Mouse (Mus musculus) embryonic fibroblast, embryonic 13.5 days (primary cell): ENCODE results near the gene Cox5b. TPM values are rescaled to one million over a fixed set of nuclear protein-coding genes. Genes with fewer than 3 reads are reported as not detected.

Source experiments
- H3K27ac ChIP-seq: 2 replicates; pipeline ENCODE4 v1.5.1; 2012; ENCODE audit warnings: low read length, control low read depth, inconsistent platforms; ENCODE audit not compliant: insufficient read depth
- H3K4me1 ChIP-seq: 2 replicates; pipeline ENCODE4 v1.6.1; 2011; ENCODE audit warnings: low read length; ENCODE audit not compliant: control insufficient read depth, insufficient read depth
- H3K4me3 ChIP-seq: 2 replicates; pipeline ENCODE4 v1.5.1; 2011; ENCODE audit warnings: mild to moderate bottlenecking, control low read depth, low read length; ENCODE audit not compliant: insufficient read depth
- CTCF ChIP-seq: IDR thresholded peaks from 2 replicates; pipeline ENCODE4 v1.5.1; 2011; ENCODE audit warnings: mild to moderate bottlenecking, control low read depth, low read length, moderate library complexity, borderline replicate concordance; ENCODE audit not compliant: insufficient read depth
- POLR2A ChIP-seq: IDR thresholded peaks from 2 replicates; pipeline ENCODE4 v1.6.1; 2011; ENCODE audit warnings: low read depth, mild to moderate bottlenecking, control low read depth, low read length, moderate library complexity
- polyA plus RNA-seq: library from polyadenylated mRNA; stranded (reverse); fragments of >200 nt; gene quantifications from 2 replicates; pipeline ENCODE4 v1.2.4, GENCODE M21; 2011; ENCODE audit warnings: low read depth; ENCODE audit not compliant: missing spikeins, insufficient read length

The Cox5b gene
- polyA plus RNA-seq, 1 experiment = 417 TPM

GRCm38 (mm10) chr1:36709854-36710280, 18.6 kb downstream of the Cox5b start, which contains the start of gene 4933424G06Rik:
4933424G06Rik (plus strand) TSS chr1:36710149.
- peak within 1 kb of the TSS; percentile 63 for H3K27ac ChIP-seq
- peak within 1 kb of the TSS; percentile 94 for H3K4me3 ChIP-seq
- H3K4me1 ChIP-seq = peaks cover 5% of the 10 kb centered on the region
- TF ChIP-seq POLR2A (peak; percentile 80), CTCF (no peak)

- H3K4me3 ChIP-seq = no peak overlapping the region
- no peak overlapping the region for H3K27ac ChIP-seq
- no peak for TF ChIP-seq POLR2A
- no peak for TF ChIP-seq CTCF
- peaks cover 5% of the 10 kb centered on the region for H3K4me1 ChIP-seq
Measured at GRCm38 (mm10) chr1:36711104-36711503, 19.9 kb downstream of the Cox5b start.

GRCm38 (mm10) chr1:36714311-36714710, 23.1 kb downstream of the Cox5b start, which contains the start of gene Actr1b:
Actr1b (minus strand) TSS chr1:36714422.
- no peak for TF ChIP-seq POLR2A
- TF ChIP-seq CTCF = no peak
- no peak within 1 kb of the TSS for H3K27ac ChIP-seq
- H3K4me1 ChIP-seq = no peaks in the 10 kb centered on the region
- no peak within 1 kb of the TSS for H3K4me3 ChIP-seq

- H3K4me3 ChIP-seq = no peak overlapping the region
- H3K27ac ChIP-seq = no peak overlapping the region
- TF ChIP-seq CTCF = no peak
- no peak for TF ChIP-seq POLR2A
- 0 out of 2 replicates have a peak, but pooled peaks cover 3% of the 10 kb centered on the region for H3K4me1 ChIP-seq
Measured at GRCm38 (mm10) chr1:36718786-36719185, 27.5 kb downstream of the Cox5b start.

GRCm38 (mm10) chr1:36723146-36724056, 32.2 kb downstream of the Cox5b start:
- TF ChIP-seq POLR2A (no peak), CTCF (no peak)
- Histone ChIP-seq H3K4me3 (no peak overlapping the region), H3K4me1 (0 out of 2 replicates have a peak, but pooled peaks cover 3% of the 10 kb centered on the region), H3K27ac (no peak overlapping the region)

GRCm38 (mm10) chr1:36724057-36724431, 32.8 kb downstream of the Cox5b start:
- TF ChIP-seq CTCF = no peak
- TF ChIP-seq POLR2A = no peak
- Histone ChIP-seq H3K4me3 (no peak overlapping the region), H3K27ac (no peak overlapping the region), H3K4me1 (0 out of 2 replicates have a peak, but pooled peaks cover 3% of the 10 kb centered on the region)

GRCm38 (mm10) chr1:36737300-36737699, 46.1 kb downstream of the Cox5b start:
- no peak overlapping the region for H3K4me3 ChIP-seq
- no peak overlapping the region for H3K27ac ChIP-seq
- TF ChIP-seq CTCF = 0 out of 2 replicates have a peak, but pooled peaks have one; percentile 17
- no peak for TF ChIP-seq POLR2A
- no peaks in the 10 kb centered on the region for H3K4me1 ChIP-seq

GRCm38 (mm10) chr1:36739231-36739630, 48.0 kb downstream of the Cox5b start:
- no peak for TF ChIP-seq POLR2A
- no peak for TF ChIP-seq CTCF
- no peak overlapping the region for H3K27ac ChIP-seq
- H3K4me1 ChIP-seq = no peaks in the 10 kb centered on the region
- no peak overlapping the region for H3K4me3 ChIP-seq

- Histone ChIP-seq H3K4me3 (no peak overlapping the region), H3K4me1 (no peaks in the 10 kb centered on the region), H3K27ac (no peak overlapping the region)
- TF ChIP-seq CTCF = no peak
- no peak for TF ChIP-seq POLR2A
Measured at GRCm38 (mm10) chr1:36743046-36743445, 51.8 kb downstream of the Cox5b start.

Other genes starting within 250 kb of the Cox5b start
- 22.7 and 25.9 TPM in 2 replicates for gene Lman2l, start 246.2 kb upstream of the Cox5b start, polyA plus RNA-seq
- 10.4 and 11.6 TPM in 2 replicates for gene Cnnm4, start 219.8 kb upstream of the Cox5b start, polyA plus RNA-seq
- 4.0 and 6.2 TPM in 2 replicates for gene Cnnm3, start 179.6 kb upstream of the Cox5b start, polyA plus RNA-seq
- 2.9 and 6.7 TPM in 2 replicates for gene Ankrd23, start 154.6 kb upstream of the Cox5b start, polyA plus RNA-seq
- gene Gm42417, start 152.0 kb upstream of the Cox5b start, polyA plus RNA-seq = 1.6 TPM in 1 of 2 replicates, not detected in the other
- gene Ankrd39, start 144.0 kb upstream of the Cox5b start, polyA plus RNA-seq = 7.7 and 8.0 TPM in 2 replicates
- 11.8 and 20.5 TPM in 2 replicates for gene Sema4c, start 133.1 kb upstream of the Cox5b start, polyA plus RNA-seq
- gene Fam178b, start 8.3 kb upstream of the Cox5b start, polyA plus RNA-seq = not detected in 2 replicates
- gene 4933424G06Rik, start 18.7 kb downstream of the Cox5b start, polyA plus RNA-seq = 0.88 TPM in 1 of 2 replicates, not detected in the other
- 109 and 120 TPM in 2 replicates for gene Actr1b, start 23.0 kb downstream of the Cox5b start, polyA plus RNA-seq
- not detected in 2 replicates for gene Zap70, start 70.3 kb downstream of the Cox5b start, polyA plus RNA-seq